26 mouse cellular contexts compared by ENCODE assay signal in genomic region chr16:11365626-11366025, GRCm38 (mm10). TPM values are rescaled to one million over a fixed set of nuclear protein-coding genes. Genes with fewer than 3 reads are reported as not detected.
DNase-seq lines count a peak whose midpoint lies in the region; ATAC-seq and TF ChIP-seq lines count a peak whose summit lies in the region.
"Had no signal": no experiment of that assay in that cellular context is flagged by ENCODE, and none has a peak within 500 bp of the region (broad histone marks: within the 10 kb centered on the region; RNA-seq: fewer than 3 reads in every experiment).

No protein-coding gene starts in this region.

- no peak overlapping the region for H3K4me3 ChIP-seq in embryonic facial prominence, embryonic 13.5 days
- no peak overlapping the region for H3K4me3 ChIP-seq in embryonic facial prominence, embryonic 10.5 days
- no peak overlapping the region for H3K4me3 ChIP-seq in kidney, postnatal 0 days (replicated peaks; ENCODE audit: low read depth, low read length)
- H3K4me3 ChIP-seq in limb, embryonic 15.5 days, result no peak overlapping the region
- H3K4me3 ChIP-seq in hindbrain, embryonic 16.5 days (ENCODE audit: low read length), result no peak overlapping the region
- H3K4me3 ChIP-seq: hindbrain, embryonic 12.5 days; liver, embryonic 13.5 days; midbrain, embryonic 15.5 days; stomach, embryonic 15.5 days had no signal

- no peak overlapping the region for H3K4me2 ChIP-seq in embryonic facial prominence, embryonic 13.5 days
- no peak overlapping the region for H3K4me2 ChIP-seq in kidney, postnatal 0 days (ENCODE audit: low read length)
- no peak overlapping the region for H3K4me2 ChIP-seq in limb, embryonic 15.5 days
- H3K4me2 ChIP-seq in hindbrain, embryonic 16.5 days (ENCODE audit: low read length), result no peak overlapping the region
- H3K4me2 ChIP-seq: hindbrain, embryonic 12.5 days; liver, embryonic 13.5 days; lung, embryonic 14.5 days; midbrain, embryonic 15.5 days; stomach, embryonic 15.5 days had no signal

- 56% methylated on average over 5 of the region's 5 CpGs for WGBS in embryonic facial prominence, embryonic 13.5 days
- WGBS in embryonic facial prominence, embryonic 10.5 days, result 72% methylated on average over 5 of the region's 5 CpGs
- 24% methylated on average over 5 of the region's 5 CpGs for WGBS in kidney, postnatal 0 days
- WGBS in limb, embryonic 15.5 days, result 45% methylated on average over 5 of the region's 5 CpGs
- 81% methylated on average over 5 of the region's 5 CpGs for WGBS in hindbrain, embryonic 16.5 days

- peaks cover 22% of the 10 kb centered on the region for H3K4me1 ChIP-seq in embryonic facial prominence, embryonic 13.5 days
- peaks cover 19% of the 10 kb centered on the region for H3K4me1 ChIP-seq in embryonic facial prominence, embryonic 10.5 days
- peaks cover 18% of the 10 kb centered on the region; the same call in 1 of the 2 replicates for H3K4me1 ChIP-seq in kidney, postnatal 0 days (replicated peaks; ENCODE audit: insufficient read depth, low read length)
- peaks cover 10% of the 10 kb centered on the region; the same call in 1 of the 2 replicates for H3K4me1 ChIP-seq in limb, embryonic 15.5 days
- peaks cover 15% of the 10 kb centered on the region for H3K4me1 ChIP-seq in hindbrain, embryonic 16.5 days (ENCODE audit: control insufficient read depth, insufficient read depth, low read depth, low read length)

- H3K9ac ChIP-seq in embryonic facial prominence, embryonic 13.5 days, result no peak overlapping the region
- no peak overlapping the region for H3K9ac ChIP-seq in kidney, postnatal 0 days (ENCODE audit: low read depth, low read length)
- no peak overlapping the region for H3K9ac ChIP-seq in limb, embryonic 15.5 days
- no peak overlapping the region for H3K9ac ChIP-seq in hindbrain, embryonic 16.5 days (ENCODE audit: low read depth, low read length)
- H3K9ac ChIP-seq: hindbrain, embryonic 12.5 days; liver, embryonic 13.5 days; lung, embryonic 14.5 days; midbrain, embryonic 15.5 days; stomach, embryonic 15.5 days had no signal

- H3K27ac ChIP-seq in embryonic facial prominence, embryonic 13.5 days, result peak overlapping the region; percentile 24; the same call in 1 of the 2 replicates
- no peak overlapping the region for H3K27ac ChIP-seq in embryonic facial prominence, embryonic 10.5 days (replicated peaks)
- peak overlapping the region; percentile 86 for H3K27ac ChIP-seq in kidney, postnatal 0 days
- 0 out of 2 replicates have a peak overlapping the region, but pooled peaks have one; percentile 17 for H3K27ac ChIP-seq in limb, embryonic 15.5 days
- H3K27ac ChIP-seq in hindbrain, embryonic 16.5 days (ENCODE audit: low read depth, low read length), result no peak overlapping the region
- H3K27ac ChIP-seq: hindbrain, embryonic 12.5 days; liver, embryonic 13.5 days; midbrain, embryonic 15.5 days; stomach, embryonic 15.5 days had no signal

- no peak for DNase-seq in embryonic facial prominence, embryonic 10.5 days (ENCODE audit: low spot score)
- DNase-seq in kidney, adult 18-20 months, result peak; percentile 80
- peak; percentile 48 for DNase-seq in kidney, postnatal 0 days (ENCODE audit: low spot score)
- no peak for DNase-seq in frontal cortex, postnatal 36 days (ENCODE audit: low spot score in 2 of 2)
- DNase-seq in heart, postnatal 25 days (ENCODE audit: low spot score), result no peak
- DNase-seq: adrenal gland, postnatal 10 days; cerebellum, postnatal 14 days; embryo, embryonic 11 days; gastrocnemius, postnatal 25 days; left cerebral cortex, postnatal 4 days; liver, embryonic 13.5 days; lung, embryonic 14.5 days; lung, postnatal 36 days; right cerebral cortex, adult 18-20 months had no signal

- TF ChIP-seq CTCF in kidney, postnatal 0 days (IDR thresholded peaks at IDR 0.05; ENCODE audit: low read depth), result no peak

- H3K9me3 ChIP-seq in embryonic facial prominence, embryonic 13.5 days, result no peaks in the 10 kb centered on the region
- no peaks in the 10 kb centered on the region for H3K9me3 ChIP-seq in embryonic facial prominence, embryonic 10.5 days
- no peaks in the 10 kb centered on the region for H3K9me3 ChIP-seq in kidney, postnatal 0 days (replicated peaks; ENCODE audit: low read length)
- no peaks in the 10 kb centered on the region for H3K9me3 ChIP-seq in limb, embryonic 15.5 days
- H3K9me3 ChIP-seq in hindbrain, embryonic 16.5 days (ENCODE audit: control insufficient read depth, low read length), result no peaks in the 10 kb centered on the region
- H3K9me3 ChIP-seq: hindbrain, embryonic 12.5 days; liver, embryonic 13.5 days; midbrain, embryonic 15.5 days; stomach, embryonic 15.5 days had no signal

- no peak for ATAC-seq in embryonic facial prominence, embryonic 13.5 days (ENCODE audit: insufficient number of reproducible peaks, insufficient read depth, low FRiP score, low TSS enrichment, low read depth)
- ATAC-seq in kidney, postnatal 0 days (replicated peaks; ENCODE audit: low FRiP score, low read depth), result peak; percentile 87
- ATAC-seq in limb, embryonic 15.5 days (ENCODE audit: insufficient number of reproducible peaks, low FRiP score, low TSS enrichment, low read depth), result no peak
- ATAC-seq in hindbrain, embryonic 16.5 days, result no peak
- ATAC-seq: activated CD4-positive, CD25-positive, alpha-beta regulatory T cell, adult 4 months; forebrain, embryonic 14.5 days; inflammation-experienced regulatory T-cells, adult 6 months; midbrain, embryonic 15.5 days had no signal

- H3K27me3 ChIP-seq in embryonic facial prominence, embryonic 13.5 days, result no peaks in the 10 kb centered on the region
- H3K27me3 ChIP-seq in embryonic facial prominence, embryonic 10.5 days (replicated peaks; ENCODE audit: low read depth, poor library complexity, severe bottlenecking), result no peaks in the 10 kb centered on the region
- no peaks in the 10 kb centered on the region for H3K27me3 ChIP-seq in kidney, postnatal 0 days (ENCODE audit: insufficient read depth, low read length)
- H3K27me3 ChIP-seq in limb, embryonic 15.5 days, result no peaks in the 10 kb centered on the region
- H3K27me3 ChIP-seq in hindbrain, embryonic 16.5 days (replicated peaks; ENCODE audit: control insufficient read depth, insufficient read depth, low read length), result no peaks in the 10 kb centered on the region
- H3K27me3 ChIP-seq: hindbrain, embryonic 12.5 days; liver, embryonic 13.5 days; midbrain, embryonic 15.5 days; stomach, embryonic 15.5 days had no signal

- no peaks in the 10 kb centered on the region for H3K36me3 ChIP-seq in embryonic facial prominence, embryonic 13.5 days
- no peaks in the 10 kb centered on the region for H3K36me3 ChIP-seq in embryonic facial prominence, embryonic 10.5 days (replicated peaks)
- H3K36me3 ChIP-seq in kidney, postnatal 0 days (ENCODE audit: insufficient read depth, low read length), result no peaks in the 10 kb centered on the region
- H3K36me3 ChIP-seq in limb, embryonic 15.5 days, result 0 out of 2 replicates have a peak, but pooled peaks cover 3% of the 10 kb centered on the region
- H3K36me3 ChIP-seq in hindbrain, embryonic 16.5 days (ENCODE audit: control insufficient read depth, insufficient read depth, low read length), result 0 out of 2 replicates have a peak, but pooled peaks cover 2% of the 10 kb centered on the region
- H3K36me3 ChIP-seq: hindbrain, embryonic 12.5 days; liver, embryonic 13.5 days; midbrain, embryonic 15.5 days had no signal

- intact Hi-C loops in heart, postnatal 25 days (cut with DNase I), result no loop called here

RNA-seq across cellular contexts. Expression of gene Snx29, which starts 42.9 kb away (rescaled TPM):
- 18.1 and 19.2 TPM in 2 replicates for polyA plus RNA-seq in embryonic facial prominence, embryonic 13.5 days (2015; fragmentation: Nextera tagmentation; extraction: Ambion mirVana)
- polyA plus RNA-seq in embryonic facial prominence, embryonic 10.5 days (2016; fragmentation: Nextera tagmentation; extraction: Ambion mirVana), result 10.7 and 12.1 TPM in 2 replicates
- 6.9 and 10.8 TPM in 2 replicates for polyA plus RNA-seq in kidney, postnatal 0 days (2015; fragmentation: Nextera tagmentation; extraction: Ambion mirVana)
- 13.2 and 14.3 TPM in 2 replicates for polyA plus RNA-seq in limb, embryonic 15.5 days (2015; fragmentation: Nextera tagmentation; extraction: Ambion mirVana)
- 15.3 and 17.8 TPM in 2 replicates for polyA plus RNA-seq in hindbrain, embryonic 16.5 days (2015; fragmentation: Nextera tagmentation; extraction: Ambion mirVana)
- total RNA-seq in heart, postnatal 25 days (2021), result 10 to 100 TPM in 1 of 2 experiments, 1 to 10 TPM in 1; 9.6 to 12.4 TPM

RNA-seq across cellular contexts. Expression of gene Tnfrsf17, which starts 52.0 kb away (rescaled TPM):
- polyA plus RNA-seq in embryonic facial prominence, embryonic 13.5 days (2015; fragmentation: Nextera tagmentation; extraction: Ambion mirVana), result 0.35 TPM in 1 of 2 replicates, not detected in the other
- not detected in 2 replicates for polyA plus RNA-seq in embryonic facial prominence, embryonic 10.5 days (2016; fragmentation: Nextera tagmentation; extraction: Ambion mirVana)
- not detected in 2 replicates for polyA plus RNA-seq in kidney, postnatal 0 days (2015; fragmentation: Nextera tagmentation; extraction: Ambion mirVana)
- 0.31 TPM in 1 of 2 replicates, not detected in the other for polyA plus RNA-seq in limb, embryonic 15.5 days (2015; fragmentation: Nextera tagmentation; extraction: Ambion mirVana)
- 0.26 TPM in 1 of 2 replicates, not detected in the other for polyA plus RNA-seq in hindbrain, embryonic 16.5 days (2015; fragmentation: Nextera tagmentation; extraction: Ambion mirVana)
- total RNA-seq in heart, postnatal 25 days (2021), result not detected
- total RNA-seq: adrenal gland, postnatal 10 days; gastrocnemius, postnatal 25 days; left cerebral cortex, postnatal 4 days; megakaryocyte-erythroid progenitor cell, adult 5-6 weeks; neutrophil, adult 5-6 weeks had no signal
- polyA plus RNA-seq: activated CD4-positive, CD25-positive, alpha-beta regulatory T cell, adult 4 months; forebrain, embryonic 14.5 days; heart, embryonic 16.5 days; hindbrain, embryonic 12.5 days; inflammation-experienced regulatory T-cells, adult 6 months; liver, embryonic 13.5 days; lung, embryonic 14.5 days; stomach, embryonic 15.5 days had no signal

Comparison
In these comparisons a context has a peak if more than half of its experiments do, and no peak if none do; other contexts are left out.
1. H3K27ac ChIP-seq: peak in embryonic facial prominence, embryonic 13.5 days (single experiment), kidney, postnatal 0 days (single experiment) and limb, embryonic 15.5 days (single experiment); none in embryonic facial prominence, embryonic 10.5 days (single experiment) and hindbrain, embryonic 16.5 days (single experiment).
2. DNase-seq: peak in kidney, adult 18-20 months (single experiment) and kidney, postnatal 0 days (single experiment); none in embryonic facial prominence, embryonic 10.5 days (single experiment), frontal cortex, postnatal 36 days (0 of 2) and heart, postnatal 25 days (single experiment).